Mouse (Mus musculus) liver, embryonic 14.5 days (tissue): ENCODE measurements around the gene Sox30. TPM values are rescaled to one million over a fixed set of nuclear protein-coding genes. Genes with fewer than 3 reads are reported as not detected.
A peak's percentile ranks its signal among the peaks of the same experiment; 100 is the strongest.

Experiments
- ATAC-seq: fragments of 200-750 bp; cut with Nextera tagmentation; 2 replicates; pipeline ENCODE4 v1.8.0; 2017; ENCODE audit warnings: moderate number of reproducible peaks, mild to moderate bottlenecking, moderate library complexity; ENCODE audit not compliant: insufficient read depth
- DNase-seq, 3 experiments: peaks; one replicate each; pipeline ENCODE4 v3.0.0-alpha.2; 2012 to 2013; ENCODE audit warnings: low read depth in 3 of 3, low spot score in 3 of 3
- H3K27ac ChIP-seq: fragments of 300-500 bp; sonication (generic); 2 replicates; pipeline ENCODE4 v1.5.1; 2014; ENCODE audit warnings: moderate library complexity, mild to moderate bottlenecking, control low read depth, inconsistent platforms
- H3K27me3 ChIP-seq: fragments of 300-500 bp; sonication (generic); 2 replicates; pipeline ENCODE4 v1.6.1; 2014; ENCODE audit warnings: mild to moderate bottlenecking, low read length, moderate library complexity; ENCODE audit not compliant: control insufficient read depth, insufficient read depth
- H3K36me3 ChIP-seq: fragments of 300-500 bp; sonication (generic); replicated peaks from 2 replicates; pipeline ENCODE4 v1.6.1; 2014; ENCODE audit warnings: low read depth; ENCODE audit not compliant: control insufficient read depth, insufficient read depth
- H3K4me1 ChIP-seq, 2 experiments: fragments of 200-500 bp in 1 of 2; fragments of 300-500 bp in 1 of 2; sonication (generic) in 1 of 2; replicated peaks; 2 replicates each; pipeline ENCODE4 v1.6.1; 2012 to 2014; ENCODE audit warnings: antibody characterized with exemption in 1 of 2, inconsistent platforms in 1 of 2, low read length in 1 of 2; ENCODE audit not compliant: control insufficient read depth in 2 of 2, insufficient read depth in 2 of 2
- H3K4me2 ChIP-seq: fragments of 300-500 bp; sonication (generic); 2 replicates; pipeline ENCODE4 v1.6.1; 2014; ENCODE audit warnings: low read depth, mild to moderate bottlenecking, control low read depth, moderate library complexity
- H3K4me3 ChIP-seq, 2 experiments: fragments of 200-500 bp in 1 of 2; fragments of 300-500 bp in 1 of 2; sonication (generic) in 1 of 2; 2 replicates each; pipeline ENCODE4 v1.5.1; 2012 to 2014; ENCODE audit warnings: low read depth in 2 of 2, low read length in 2 of 2, mild to moderate bottlenecking in 2 of 2, control low read depth in 1 of 2, inconsistent platforms in 1 of 2, moderate library complexity in 1 of 2; ENCODE audit not compliant: insufficient read depth in 1 of 2
- H3K9ac ChIP-seq: fragments of 300-500 bp; sonication (generic); replicated peaks from 2 replicates; pipeline ENCODE4 v1.6.1; 2014; ENCODE audit warnings: mild to moderate bottlenecking, control low read depth, moderate library complexity
- H3K9me3 ChIP-seq: fragments of 300-500 bp; sonication (generic); 2 replicates; pipeline ENCODE4 v1.6.1; 2016; ENCODE audit warnings: low read length, mixed read lengths; ENCODE audit not compliant: control insufficient read depth
- CTCF ChIP-seq: IDR thresholded peaks from 2 replicates; pipeline ENCODE4 v1.5.1; 2016; ENCODE audit warnings: antibody characterized with exemption, low read depth, control low read depth
- EP300 ChIP-seq: IDR thresholded peaks from 2 replicates; pipeline ENCODE4 v1.6.1; 2016; ENCODE audit warnings: antibody characterized with exemption, low read depth
- WGBS: fragments of 180-500 bp; shearing (Covaris S2); extraction: QIAGEN DNeasy Blood & Tissue Kit; methylation state at CpG from one replicate; pipeline ENCODE4 v1.1.7; 2014; ENCODE audit not compliant: insufficient replicate concordance; 5-methylcytosine and 5-hydroxymethylcytosine counted together
- polyA plus RNA-seq, 2 experiments: library from polyadenylated mRNA; depleted of rRNA in 1 of 2; stranded (reverse) in 1 of 2; unstranded in 1 of 2; fragments of >200 nt; fragmentation: Nextera tagmentation in 1 of 2; extraction: Ambion mirVana in 1 of 2; gene quantifications; 2 replicates each; pipeline versions ENCODE4 v1.2.1 to v1.2.3; 2012 to 2014

The Sox30 gene
- polyA plus RNA-seq, 2 experiments, result 0.02 TPM; not detected in 1

- 50% methylated on average over 13 of the region's 13 CpGs for WGBS
- no peaks in the 10 kb centered on the region for H3K4me1 ChIP-seq
- no peaks in the 10 kb centered on the region for H3K27me3 ChIP-seq
- H3K36me3 ChIP-seq, result no peaks in the 10 kb centered on the region
- H3K4me3 ChIP-seq, result no peak overlapping the region
- ATAC-seq (no peak), DNase-seq (no peak)
- no peak overlapping the region for H3K9ac ChIP-seq
- H3K27ac ChIP-seq, result no peak overlapping the region
- TF ChIP-seq CTCF, result no peak
- no peak for TF ChIP-seq EP300
- no peak overlapping the region for H3K4me2 ChIP-seq
- no peaks in the 10 kb centered on the region for H3K9me3 ChIP-seq
These were observed 12.0 kb downstream of the Sox30 start for GRCm38 (mm10) chr11:45992087-45992486.

DNA sequence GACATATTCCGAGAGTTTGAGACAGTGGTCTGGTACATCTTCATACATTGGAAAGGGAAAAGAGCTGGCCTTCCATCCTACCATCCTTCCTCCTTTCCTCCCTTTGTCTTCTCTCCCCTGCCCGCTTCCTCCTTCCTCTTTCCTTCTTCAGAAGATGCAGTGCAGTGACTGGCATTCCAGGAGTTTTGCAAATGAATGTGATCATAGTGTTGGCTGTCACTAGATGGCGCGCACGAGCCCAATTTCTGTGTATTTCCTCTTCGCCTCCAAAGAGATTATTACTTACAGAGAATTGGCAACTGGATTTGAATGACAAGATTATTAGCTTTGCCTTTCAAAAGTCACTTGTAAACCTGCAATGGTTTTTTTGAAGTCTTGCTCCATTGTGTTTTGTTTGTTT, 36.0 kb downstream of the Sox30 start:
- ATAC-seq (no peak), DNase-seq (peak in 2 of 3 experiments; percentile 11 to 14)
- no peaks in the 10 kb centered on the region for H3K27me3 ChIP-seq
- H3K4me3 ChIP-seq, result no peak overlapping the region
- H3K27ac ChIP-seq, result no peak overlapping the region
- WGBS, result 16% methylated on average over 6 of the region's 6 CpGs
- H3K36me3 ChIP-seq, result no peaks in the 10 kb centered on the region
- no peaks in the 10 kb centered on the region for H3K4me1 ChIP-seq
- TF ChIP-seq CTCF (peak; percentile 70), EP300 (no peak)
- H3K9me3 ChIP-seq, result no peaks in the 10 kb centered on the region
- no peak overlapping the region for H3K4me2 ChIP-seq
- no peak overlapping the region for H3K9ac ChIP-seq

DNA sequence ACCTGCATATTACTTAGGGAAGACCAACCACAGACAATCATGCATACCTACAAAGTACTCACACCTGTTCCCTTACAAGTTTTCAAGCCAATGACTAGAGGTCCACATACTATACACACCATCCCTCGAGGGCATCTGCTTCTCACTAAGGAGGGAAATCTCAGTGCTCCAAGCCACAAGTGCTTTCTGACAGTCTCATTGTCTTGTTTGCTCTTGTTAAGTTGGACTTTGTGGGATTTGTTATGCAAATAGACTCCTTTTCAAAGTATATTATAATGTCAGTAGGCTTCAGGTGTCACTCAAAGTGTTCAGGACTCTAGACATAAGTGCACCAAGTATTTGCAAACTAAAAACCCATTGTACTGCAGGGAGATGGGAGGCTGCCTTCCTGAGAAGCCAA, 40.1 kb downstream of the Sox30 start:
- no peak overlapping the region for H3K4me2 ChIP-seq
- DNase-seq, result no peak
- no peaks in the 10 kb centered on the region for H3K9me3 ChIP-seq
- TF ChIP-seq CTCF, result no peak
- TF ChIP-seq EP300, result no peak
- H3K4me3 ChIP-seq, result no peak overlapping the region
- H3K9ac ChIP-seq, result no peak overlapping the region
- WGBS, result 45% methylated on average over 1 of the region's 1 CpGs
- H3K27me3 ChIP-seq, result no peaks in the 10 kb centered on the region
- no peaks in the 10 kb centered on the region for H3K4me1 ChIP-seq
- H3K36me3 ChIP-seq, result no peaks in the 10 kb centered on the region
- no peak overlapping the region for H3K27ac ChIP-seq
- ATAC-seq, result no peak

GRCm38 (mm10) chr11:46021850-46022249, 41.7 kb downstream of the Sox30 start:
- ATAC-seq, result no peak
- no peak overlapping the region for H3K4me2 ChIP-seq

DNA sequence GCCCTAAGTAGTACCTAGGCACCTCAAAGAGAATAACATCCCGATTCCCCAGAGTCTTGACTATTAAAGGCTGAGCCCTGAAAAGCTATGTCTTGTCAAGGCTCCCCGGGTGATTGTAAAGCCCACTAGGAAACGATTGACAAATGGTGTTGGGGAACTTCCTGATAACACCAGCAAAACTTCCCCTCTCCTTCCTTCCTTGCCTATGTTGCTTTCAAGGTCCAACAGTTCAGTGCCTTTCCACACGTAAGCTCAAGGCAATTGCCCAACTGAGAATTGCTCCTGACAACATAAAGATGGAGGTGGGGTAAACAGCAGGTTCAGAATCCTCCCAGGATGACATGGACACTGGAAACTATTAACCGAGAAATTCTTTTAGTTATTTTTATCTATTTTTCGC, 42.9 kb downstream of the Sox30 start:
- Histone ChIP-seq H3K9ac (no peak overlapping the region), H3K27ac (no peak overlapping the region), H3K27me3 (no peaks in the 10 kb centered on the region), H3K4me2 (no peak overlapping the region), H3K36me3 (no peaks in the 10 kb centered on the region), H3K4me3 (no peak overlapping the region), H3K9me3 (no peaks in the 10 kb centered on the region), H3K4me1 (no peaks in the 10 kb centered on the region)
- DNase-seq, result no peak
- no peak for ATAC-seq
- 36% methylated on average over 6 of the region's 6 CpGs for WGBS
- no peak for TF ChIP-seq EP300
- no peak for TF ChIP-seq CTCF

More at GRCm38 (mm10) chr11:46021850-46022249, 41.7 kb downstream of the Sox30 start:
- Histone ChIP-seq H3K27me3 (no peaks in the 10 kb centered on the region), H3K36me3 (no peaks in the 10 kb centered on the region), H3K4me1 (no peaks in the 10 kb centered on the region), H3K4me3 (no peak overlapping the region), H3K9me3 (no peaks in the 10 kb centered on the region), H3K27ac (no peak overlapping the region), H3K9ac (no peak overlapping the region)
- no peak for DNase-seq
- no peak for TF ChIP-seq CTCF
- no peak for TF ChIP-seq EP300

GRCm38 (mm10) chr11:46025962-46026392, 45.9 kb downstream of the Sox30 start:
- H3K27ac ChIP-seq, result no peak overlapping the region
- H3K9ac ChIP-seq, result no peak overlapping the region
- ATAC-seq, result no peak
- TF ChIP-seq EP300 (no peak), CTCF (no peak)
- 65% methylated on average over 7 of the region's 7 CpGs for WGBS
- no peaks in the 10 kb centered on the region for H3K4me1 ChIP-seq
- no peak overlapping the region for H3K4me3 ChIP-seq
- no peak for DNase-seq
- H3K4me2 ChIP-seq, result no peak overlapping the region
- no peaks in the 10 kb centered on the region for H3K9me3 ChIP-seq
- no peaks in the 10 kb centered on the region for H3K27me3 ChIP-seq
- no peaks in the 10 kb centered on the region for H3K36me3 ChIP-seq
